Mouse (Mus musculus): Measurements from ENCODE around the gene Pip5kl1. TPM values are rescaled to one million over a fixed set of nuclear protein-coding genes. Genes with fewer than 3 reads are reported as not detected.
A peak's percentile ranks its signal among the peaks of the same experiment; 100 is the strongest.

The Pip5kl1 gene
- total RNA-seq, 2 experiments from 2014 or later = 0.31 TPM; not detected in 1

- ATAC-seq (ENCODE audit: poor library complexity, severe bottlenecking) = peak; percentile 30
Observed at GRCm38 (mm10) chr2:32608778-32609435, 34.3 kb downstream of the Pip5kl1 start.

GRCm38 (mm10) chr2:32610610-32611229, 36.1 kb downstream of the Pip5kl1 start:
- no peak for ATAC-seq (ENCODE audit: poor library complexity, severe bottlenecking)

GRCm38 (mm10) chr2:32612274-32612673, 37.7 kb downstream of the Pip5kl1 start:
- no peak for ATAC-seq (ENCODE audit: poor library complexity, severe bottlenecking)

GRCm38 (mm10) chr2:32617109-32617508, 42.5 kb downstream of the Pip5kl1 start:
- ATAC-seq (ENCODE audit: poor library complexity, severe bottlenecking) = no peak

- no peak for ATAC-seq (ENCODE audit: poor library complexity, severe bottlenecking)
Observed at GRCm38 (mm10) chr2:32617601-32618000, 43.0 kb downstream of the Pip5kl1 start.

GRCm38 (mm10) chr2:32618051-32618450, 43.5 kb downstream of the Pip5kl1 start:
- no peak for ATAC-seq (ENCODE audit: poor library complexity, severe bottlenecking)

GRCm38 (mm10) chr2:32620682-32621516, 46.3 kb downstream of the Pip5kl1 start:
- ATAC-seq (ENCODE audit: poor library complexity, severe bottlenecking) = no peak

GRCm38 (mm10) chr2:32621517-32621859, 46.9 kb downstream of the Pip5kl1 start, which contains the start of gene Ak1:
Ak1 (plus strand) TSS chr2:32621758.
- ATAC-seq (ENCODE audit: poor library complexity, severe bottlenecking) = no peak

GRCm38 (mm10) chr2:32624111-32624748, 49.6 kb downstream of the Pip5kl1 start:
- ATAC-seq (ENCODE audit: poor library complexity, severe bottlenecking) = no peak

- no peak for ATAC-seq (ENCODE audit: poor library complexity, severe bottlenecking)
Observed at GRCm38 (mm10) chr2:32625212-32625872, 50.7 kb downstream of the Pip5kl1 start.

GRCm38 (mm10) chr2:32625873-32626694, 51.5 kb downstream of the Pip5kl1 start:
- ATAC-seq (ENCODE audit: poor library complexity, severe bottlenecking) = no peak

- no peak for ATAC-seq (ENCODE audit: poor library complexity, severe bottlenecking)
Observed at GRCm38 (mm10) chr2:32627266-32628043, 52.9 kb downstream of the Pip5kl1 start.

- no peak for ATAC-seq (ENCODE audit: poor library complexity, severe bottlenecking)
Observed at GRCm38 (mm10) chr2:32628044-32628550, 53.5 kb downstream of the Pip5kl1 start.

- ATAC-seq (ENCODE audit: poor library complexity, severe bottlenecking) = no peak
Observed at GRCm38 (mm10) chr2:32628729-32629128, 54.1 kb downstream of the Pip5kl1 start.

- no peak for ATAC-seq (ENCODE audit: poor library complexity, severe bottlenecking)
Observed at GRCm38 (mm10) chr2:32629276-32629976, 54.8 kb downstream of the Pip5kl1 start.

- no peak for ATAC-seq (ENCODE audit: poor library complexity, severe bottlenecking)
Observed at GRCm38 (mm10) chr2:32630036-32630435, 55.4 kb downstream of the Pip5kl1 start.

- no peak for ATAC-seq (ENCODE audit: poor library complexity, severe bottlenecking)
Observed at GRCm38 (mm10) chr2:32631046-32631445, 56.4 kb downstream of the Pip5kl1 start.

GRCm38 (mm10) chr2:32631737-32632394, 57.3 kb downstream of the Pip5kl1 start:
- ATAC-seq (ENCODE audit: poor library complexity, severe bottlenecking) = peak; percentile 91
